Mouse (Mus musculus) stomach, embryonic 15.5 days (tissue): ENCODE measurements around the gene Nova2. TPM values are rescaled to one million over a fixed set of nuclear protein-coding genes. Genes with fewer than 3 reads are reported as not detected.
A peak's percentile ranks its signal among the peaks of the same experiment; 100 is the strongest.

Experiments
- ATAC-seq: fragments of 200-750 bp; cut with Nextera tagmentation; 2 replicates; pipeline ENCODE4 v1.8.0; 2017; ENCODE audit warnings: low read depth, moderate number of reproducible peaks, moderate TSS enrichment; ENCODE audit not compliant: insufficient read depth, low FRiP score
- H3K27ac ChIP-seq: fragments of 300-500 bp; sonication (generic); 2 replicates; pipeline ENCODE4 v1.5.1; 2015; ENCODE audit warnings: mild to moderate bottlenecking, inconsistent platforms
- H3K27me3 ChIP-seq: fragments of 300-500 bp; sonication (generic); replicated peaks from 2 replicates; pipeline ENCODE4 v1.6.1; 2015; ENCODE audit warnings: inconsistent platforms
- H3K36me3 ChIP-seq: fragments of 300-500 bp; sonication (generic); 2 replicates; pipeline ENCODE4 v1.6.1; 2015; ENCODE audit warnings: inconsistent platforms
- H3K4me1 ChIP-seq: fragments of 300-500 bp; sonication (generic); 2 replicates; pipeline ENCODE4 v1.6.1; 2015; ENCODE audit warnings: inconsistent platforms
- H3K4me2 ChIP-seq: fragments of 300-500 bp; sonication (generic); 2 replicates; pipeline ENCODE4 v1.6.1; 2015; ENCODE audit warnings: mild to moderate bottlenecking, inconsistent platforms
- H3K4me3 ChIP-seq: fragments of 300-500 bp; sonication (generic); replicated peaks from 2 replicates; pipeline ENCODE4 v1.5.1; 2015; ENCODE audit warnings: inconsistent platforms
- H3K9ac ChIP-seq: fragments of 300-500 bp; sonication (generic); 2 replicates; pipeline ENCODE4 v1.6.1; 2015; ENCODE audit warnings: inconsistent platforms
- H3K9me3 ChIP-seq: fragments of 300-500 bp; sonication (generic); 2 replicates; pipeline ENCODE4 v1.6.1; 2016; ENCODE audit warnings: inconsistent platforms
- WGBS: fragments of 180-500 bp; shearing (Covaris S2); methylation state at CpG from one replicate; pipeline ENCODE4 v1.1.7; 2015; 5-methylcytosine and 5-hydroxymethylcytosine counted together
- polyA plus RNA-seq: library from polyadenylated mRNA; unstranded; fragments of >200 nt; fragmentation: Nextera tagmentation; extraction: Ambion mirVana; gene quantifications from 2 replicates; pipeline ENCODE4 v1.2.1, GENCODE M21; 2015

Nova2 gene
- polyA plus RNA-seq, 1 experiment from 2014 or later: 0.63 TPM

GRCm38 (mm10) chr7:18900513-18900912 is 25.2 kb upstream of the Nova2 start:
- Histone ChIP-seq H3K9me3 (no peaks in the 10 kb centered on the region), H3K4me3 (no peak overlapping the region), H3K4me2 (no peak overlapping the region), H3K4me1 (no peaks in the 10 kb centered on the region), H3K27ac (no peak overlapping the region), H3K27me3 (no peaks in the 10 kb centered on the region), H3K9ac (no peak overlapping the region), H3K36me3 (peaks cover 16% of the 10 kb centered on the region)
- whole genome bisulfite sequencing: 87% methylated on average over 2 of the region's 2 CpGs
- ATAC-seq: no peak

GRCm38 (mm10) chr7:18902486-18902885 is 23.2 kb upstream of the Nova2 start:
- Histone ChIP-seq H3K27me3 (no peaks in the 10 kb centered on the region), H3K9ac (no peak overlapping the region), H3K4me2 (no peak overlapping the region), H3K4me1 (no peaks in the 10 kb centered on the region), H3K27ac (no peak overlapping the region), H3K36me3 (peaks cover 16% of the 10 kb centered on the region), H3K9me3 (no peaks in the 10 kb centered on the region), H3K4me3 (no peak overlapping the region)
- ATAC-seq: no peak
- WGBS: 51% methylated on average over 3 of the region's 3 CpGs

- WGBS: 65% methylated on average over 3 of the region's 3 CpGs
- H3K9ac ChIP-seq: no peak overlapping the region
- ATAC-seq: no peak
- H3K9me3 ChIP-seq: no peaks in the 10 kb centered on the region
- no peak overlapping the region for H3K27ac ChIP-seq
- H3K4me3 ChIP-seq: no peak overlapping the region
- peaks cover 10% of the 10 kb centered on the region for H3K4me1 ChIP-seq
- no peak overlapping the region for H3K4me2 ChIP-seq
- no peaks in the 10 kb centered on the region for H3K27me3 ChIP-seq
- peaks cover 8% of the 10 kb centered on the region; the same call in 1 of the 2 replicates for H3K36me3 ChIP-seq
Measured at GRCm38 (mm10) chr7:18904971-18905370, 20.7 kb upstream of the Nova2 start.

GRCm38 (mm10) chr7:18909797-18910196 is 15.9 kb upstream of the Nova2 start:
- WGBS: 3% methylated on average over 17 of the region's 17 CpGs
- ATAC-seq: peak; percentile 6; the same call in 1 of the 2 replicates

GRCm38 (mm10) chr7:18910241-18910831 is 15.4 kb upstream of the Nova2 start, which contains the start of gene Ccdc61:
TSS of gene Ccdc61 (minus strand) at chr7:18910415.
- no peak within 1 kb of the TSS for H3K27ac ChIP-seq
- H3K9ac ChIP-seq: peak within 1 kb of the TSS; percentile 51
- H3K9me3 ChIP-seq: no peaks in the 10 kb centered on the region
- peak; percentile 99 for ATAC-seq
- H3K4me1 ChIP-seq: peaks cover 16% of the 10 kb centered on the region
- H3K27me3 ChIP-seq: no peaks in the 10 kb centered on the region
- H3K4me3 ChIP-seq: peak within 1 kb of the TSS; percentile 67
- peak within 1 kb of the TSS; percentile 71 for H3K4me2 ChIP-seq
- H3K36me3 ChIP-seq: no peaks in the 10 kb centered on the region
- under 1% methylated on average over 33 of the region's 33 CpGs for WGBS

More at GRCm38 (mm10) chr7:18909797-18910196, 15.9 kb upstream of the Nova2 start:
- H3K4me1 ChIP-seq: peaks cover 16% of the 10 kb centered on the region
- H3K4me2 ChIP-seq: peak overlapping the region; percentile 65
- no peaks in the 10 kb centered on the region for H3K36me3 ChIP-seq
- H3K27me3 ChIP-seq: no peaks in the 10 kb centered on the region
- no peaks in the 10 kb centered on the region for H3K9me3 ChIP-seq
- H3K4me3 ChIP-seq: peak overlapping the region; percentile 67
- H3K27ac ChIP-seq: no peak overlapping the region
- H3K9ac ChIP-seq: peak overlapping the region; percentile 51

GRCm38 (mm10) chr7:18916254-18916653 is 9.4 kb upstream of the Nova2 start:
- Histone ChIP-seq H3K27me3 (no peaks in the 10 kb centered on the region), H3K9ac (no peak overlapping the region), H3K4me3 (no peak overlapping the region), H3K9me3 (no peaks in the 10 kb centered on the region), H3K27ac (no peak overlapping the region), H3K36me3 (no peaks in the 10 kb centered on the region), H3K4me2 (no peak overlapping the region), H3K4me1 (0 out of 2 replicates have a peak, but pooled peaks cover under 1% of the 10 kb centered on the region)
- 59% methylated on average over 4 of the region's 4 CpGs for WGBS
- ATAC-seq: no peak

- Histone ChIP-seq H3K36me3 (no peaks in the 10 kb centered on the region), H3K27me3 (no peaks in the 10 kb centered on the region), H3K4me1 (no peaks in the 10 kb centered on the region), H3K9ac (no peak overlapping the region), H3K4me2 (no peak overlapping the region), H3K9me3 (no peaks in the 10 kb centered on the region), H3K27ac (no peak overlapping the region), H3K4me3 (no peak overlapping the region)
- ATAC-seq: no peak
- 67% methylated on average over 3 of the region's 3 CpGs for WGBS
Measured at GRCm38 (mm10) chr7:18917931-18918330, 7.8 kb upstream of the Nova2 start.

- Histone ChIP-seq H3K9ac (no peak overlapping the region), H3K27ac (no peak overlapping the region), H3K4me2 (peak overlapping the region; percentile 34), H3K36me3 (no peaks in the 10 kb centered on the region), H3K9me3 (no peaks in the 10 kb centered on the region), H3K27me3 (peaks cover 24% of the 10 kb centered on the region), H3K4me3 (no peak overlapping the region), H3K4me1 (peaks cover 7% of the 10 kb centered on the region)
- 2% methylated on average over 12 of the region's 12 CpGs for WGBS
- ATAC-seq: peak; percentile 51; the same call in 1 of the 2 replicates
Measured at GRCm38 (mm10) chr7:18921069-18921468, 4.6 kb upstream of the Nova2 start.

- Histone ChIP-seq H3K27ac (no peak overlapping the region), H3K9ac (no peak overlapping the region), H3K4me2 (no peak overlapping the region), H3K4me1 (peaks cover 9% of the 10 kb centered on the region), H3K36me3 (no peaks in the 10 kb centered on the region), H3K27me3 (peaks cover 39% of the 10 kb centered on the region), H3K9me3 (no peaks in the 10 kb centered on the region), H3K4me3 (no peak overlapping the region)
- ATAC-seq: no peak
- 46% methylated on average over 5 of the region's 5 CpGs for WGBS
Measured at GRCm38 (mm10) chr7:18922807-18923206, 2.9 kb upstream of the Nova2 start.

- peaks cover 44% of the 10 kb centered on the region for H3K27me3 ChIP-seq
- H3K27ac ChIP-seq: no peak overlapping the region
- ATAC-seq: no peak
- no peak overlapping the region for H3K4me2 ChIP-seq
- peaks cover 9% of the 10 kb centered on the region for H3K4me1 ChIP-seq
- no peak overlapping the region for H3K9ac ChIP-seq
- no peaks in the 10 kb centered on the region for H3K36me3 ChIP-seq
- WGBS: 74% methylated on average over 11 of the region's 11 CpGs
- no peaks in the 10 kb centered on the region for H3K9me3 ChIP-seq
- H3K4me3 ChIP-seq: no peak overlapping the region
Measured at GRCm38 (mm10) chr7:18923267-18923666, 2.4 kb upstream of the Nova2 start.

- H3K27ac ChIP-seq: no peak overlapping the region
- H3K9ac ChIP-seq: no peak overlapping the region
- no peak overlapping the region for H3K4me3 ChIP-seq
- no peaks in the 10 kb centered on the region for H3K9me3 ChIP-seq
- 32% methylated on average over 4 of the region's 4 CpGs for WGBS
- H3K4me1 ChIP-seq: peaks cover 9% of the 10 kb centered on the region
- no peak overlapping the region for H3K4me2 ChIP-seq
- H3K27me3 ChIP-seq: peaks cover 44% of the 10 kb centered on the region
- H3K36me3 ChIP-seq: no peaks in the 10 kb centered on the region
- ATAC-seq: no peak
Measured at GRCm38 (mm10) chr7:18923711-18924191, 1.9 kb upstream of the Nova2 start.

GRCm38 (mm10) chr7:18924321-18924720 is 1.4 kb upstream of the Nova2 start:
- H3K4me2 ChIP-seq: no peak overlapping the region
- no peaks in the 10 kb centered on the region for H3K9me3 ChIP-seq
- no peak overlapping the region for H3K9ac ChIP-seq
- WGBS: 15% methylated on average over 8 of the region's 8 CpGs
- H3K4me1 ChIP-seq: peaks cover 9% of the 10 kb centered on the region
- no peak overlapping the region for H3K4me3 ChIP-seq
- no peak overlapping the region for H3K27ac ChIP-seq
- ATAC-seq: no peak
- H3K27me3 ChIP-seq: peaks cover 44% of the 10 kb centered on the region
- H3K36me3 ChIP-seq: no peaks in the 10 kb centered on the region
